Mouse (Mus musculus) ovary, postnatal 14 days (tissue): ENCODE data around the gene Cad.

ENCODE experiments used
- DNase-seq: peaks from one replicate; pipeline ENCODE4 v3.0.0; 2022; ENCODE audit warnings: low spot score

The Cad gene

DNA sequence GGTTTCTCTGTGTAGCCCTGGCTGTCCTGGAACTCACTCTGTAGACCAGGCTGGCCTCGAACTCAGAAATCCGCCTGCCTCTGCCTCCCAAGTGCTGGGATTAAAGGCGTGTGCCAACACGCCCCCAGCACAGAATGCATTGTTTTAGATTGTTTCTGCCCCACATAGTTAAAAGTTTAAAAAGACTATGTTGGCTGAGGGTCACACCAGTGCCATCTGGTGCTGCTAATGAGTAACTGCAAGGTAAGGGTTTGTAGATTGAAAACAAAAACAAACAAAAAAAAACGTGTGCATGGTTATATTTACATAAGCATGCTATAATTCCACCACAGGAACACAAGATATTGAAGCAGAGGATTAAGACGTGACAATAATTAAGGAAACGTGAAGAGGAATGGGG, 56.2 kb downstream of the Cad start:
- DNase-seq, result no peak

DNA sequence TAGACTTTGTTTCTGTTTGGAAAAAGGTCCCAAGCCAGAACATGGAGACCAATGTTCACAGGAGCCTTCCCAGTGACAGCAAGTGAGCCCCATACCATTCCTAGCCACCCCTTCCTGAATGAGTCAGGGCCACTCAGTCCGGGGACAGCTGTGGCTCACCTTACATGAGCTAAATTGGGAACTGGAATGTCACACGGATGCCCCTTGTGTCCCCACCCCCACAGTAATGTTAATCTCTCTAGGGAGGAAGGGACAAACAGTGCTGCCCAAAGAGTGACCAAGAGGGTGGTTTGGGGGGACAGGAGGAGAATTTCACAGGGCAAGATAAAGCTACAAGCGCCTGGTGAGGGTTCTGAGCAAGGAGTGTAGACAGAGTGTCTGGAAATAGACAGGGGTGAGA, 61.8 kb downstream of the Cad start, which contains the start of gene Trim54:
Gene Trim54, plus strand, starts transcription at position 359 of the 400 bp plus-strand sequence.
- DNase-seq, result no peak

DNA sequence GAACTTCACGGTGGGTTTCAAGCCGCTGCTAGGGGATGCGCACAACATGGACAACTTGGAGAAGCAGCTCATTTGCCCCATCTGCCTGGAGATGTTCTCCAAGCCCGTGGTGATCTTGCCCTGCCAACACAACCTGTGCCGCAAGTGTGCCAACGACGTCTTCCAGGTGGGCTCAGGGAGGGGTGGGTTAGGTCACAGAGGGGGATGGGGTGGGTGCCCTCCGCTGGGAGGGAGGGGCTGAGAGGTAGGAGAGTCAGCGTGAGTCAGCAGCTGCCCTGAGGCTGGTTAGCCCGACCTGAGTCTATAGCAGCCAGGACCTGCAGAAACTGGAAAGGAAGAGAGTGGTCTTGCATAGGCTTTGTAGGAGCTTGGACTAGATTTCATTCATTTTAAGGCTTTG, 62.3 kb downstream of the Cad start:
- no peak for DNase-seq

DNA sequence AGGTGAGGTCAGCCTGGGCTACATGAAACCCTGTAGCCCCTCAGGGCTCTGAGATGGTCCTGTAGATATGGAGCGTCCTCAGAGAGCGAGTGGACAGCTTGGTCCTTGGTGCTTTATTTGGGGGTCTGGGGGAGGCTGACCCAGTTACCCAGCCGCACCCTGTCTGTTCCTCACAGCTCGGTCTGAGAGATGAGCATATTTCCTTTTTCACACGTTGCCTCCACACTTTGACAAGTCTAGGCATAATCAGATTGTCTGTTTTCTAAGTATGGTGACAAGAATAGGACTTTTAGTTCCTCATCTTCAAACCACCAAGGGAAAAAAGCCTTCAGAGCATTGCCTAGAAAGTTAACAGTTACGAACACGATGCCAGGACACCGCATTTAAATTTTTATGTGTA, 66.5 kb downstream of the Cad start:
- DNase-seq, result no peak

DNA sequence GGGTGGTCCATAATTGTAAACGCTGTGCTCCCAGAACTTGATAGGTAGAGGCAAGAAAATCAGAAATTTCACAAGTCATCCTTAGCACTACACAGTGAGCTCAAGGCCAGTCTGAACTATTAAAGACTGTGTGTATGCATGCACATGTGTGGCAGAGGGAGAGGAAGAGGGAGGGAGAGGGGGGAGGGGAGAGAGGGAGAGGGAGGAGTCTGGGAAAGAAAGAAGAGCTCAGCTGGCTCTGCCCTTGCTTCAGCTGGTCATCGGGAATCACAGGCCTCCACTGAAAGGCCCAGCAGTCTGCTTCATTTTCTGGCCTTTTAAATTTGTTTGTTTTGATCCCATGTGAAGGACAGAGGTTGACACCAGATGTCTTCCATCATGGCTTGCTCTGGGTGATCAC, 68.9 kb downstream of the Cad start:
- no peak for DNase-seq

DNA sequence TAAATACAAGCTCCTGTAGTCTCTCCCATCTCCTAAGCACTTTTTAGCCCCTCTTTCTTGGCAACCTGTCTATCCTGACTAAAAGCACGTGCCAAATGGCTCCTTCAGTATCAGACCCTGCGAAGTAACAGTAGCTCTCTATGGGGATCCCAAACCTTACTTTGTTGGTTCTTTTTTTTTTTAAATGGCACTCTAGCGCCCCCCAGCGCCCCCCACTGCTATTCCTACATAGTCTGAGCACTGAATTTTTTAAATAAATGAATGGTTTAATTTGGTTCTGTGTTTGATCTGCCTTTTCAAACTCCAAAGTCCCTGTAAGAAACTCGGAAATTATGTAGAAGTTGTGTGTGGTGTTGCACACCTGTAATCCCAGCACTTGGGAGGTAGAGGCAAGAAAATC, 71.5 kb downstream of the Cad start:
- no peak for DNase-seq
